Mouse (Mus musculus): ENCODE results near the gene Msmp.

- no peak for TF ChIP-seq GATA1 (IDR thresholded peaks at IDR 0.05; ENCODE audit: borderline replicate concordance, low read length)
- no peak for TF ChIP-seq FLI1 (IDR thresholded peaks at IDR 0.05; ENCODE audit: low read length)
Measured at GRCm38 (mm10) chr4:43629106-43629817, 45.0 kb upstream of the Msmp start.

Measured in megakaryocyte, embryonic 14.5 days (primary cell).